Mouse (Mus musculus) T-helper 2 cell (primary cell): ENCODE results near the gene Il31.

Experiments
- in situ Hi-C: fragments of 300-600 bp; cut with MboI, MseI; formaldehyde crosslinking; loops from one replicate; pipeline ENCODE4 v1.15.1; 2025; ENCODE audit warnings: high pct_unique_total_duplicates

Gene Il31

DNA sequence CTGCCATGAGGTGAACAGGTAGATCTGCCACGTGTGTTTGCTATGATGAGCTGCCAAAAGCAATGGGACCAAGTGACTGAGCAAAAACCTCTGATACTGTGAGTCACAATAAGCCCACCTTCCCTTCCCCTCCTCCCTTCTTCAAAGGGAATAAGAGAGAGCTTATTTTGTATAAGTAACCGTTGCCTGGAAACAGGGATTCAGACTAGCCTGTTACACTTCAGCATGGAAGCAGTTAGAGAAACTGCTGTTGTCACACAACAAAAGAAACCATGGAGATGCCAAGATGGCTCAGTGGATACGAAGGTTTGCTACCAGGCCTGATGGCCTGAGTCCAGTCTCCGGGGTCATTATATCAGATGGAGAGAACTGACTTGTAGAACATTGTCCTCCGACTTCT is 15.5 kb downstream of the Il31 start:
- in situ Hi-C loops, result no loop called here

- in situ Hi-C loops, result no loop called here
Measured at GRCm38 (mm10) chr5:123470784-123471400, 18.4 kb downstream of the Il31 start.

DNA sequence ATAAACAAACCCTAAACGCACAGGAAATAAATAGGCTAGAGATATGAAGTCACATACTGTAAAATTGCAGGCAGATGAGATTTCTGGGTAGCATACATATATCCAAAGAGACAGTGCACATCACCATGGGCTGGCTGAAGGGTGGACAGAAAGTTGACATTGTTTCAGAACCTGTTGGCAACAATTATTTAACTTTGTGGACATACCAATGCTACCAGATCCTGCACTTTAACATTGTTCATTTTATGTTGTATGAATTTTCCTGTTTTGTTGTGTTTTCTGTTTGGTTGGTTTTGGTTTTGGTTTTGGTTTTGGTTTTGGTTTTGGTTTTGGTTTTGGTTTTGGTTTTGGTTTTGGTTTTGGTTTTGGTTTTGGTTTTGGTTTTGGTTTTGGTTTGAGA is 24.7 kb downstream of the Il31 start:
- in situ Hi-C loops, result no loop called here

DNA sequence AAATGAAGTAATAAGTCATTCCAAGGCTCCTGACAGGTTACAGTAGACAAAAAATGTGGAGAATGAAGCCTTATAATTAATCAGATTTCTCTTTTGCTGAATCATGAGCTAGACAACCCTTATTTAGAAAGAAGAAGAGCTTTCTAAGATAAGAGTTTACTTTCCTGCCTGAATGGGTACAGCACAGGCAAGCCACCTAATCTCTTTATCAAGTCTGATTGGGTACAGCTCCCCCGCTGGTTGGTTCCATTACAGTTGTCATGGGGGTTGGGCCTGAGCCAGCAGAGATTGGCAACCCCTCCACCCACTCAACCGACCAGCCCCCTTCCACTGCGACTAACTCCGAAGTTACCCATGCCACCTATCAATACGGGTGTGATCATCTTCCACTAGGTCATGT is 27.9 kb downstream of the Il31 start:
- in situ Hi-C loops, result no loop called here

DNA sequence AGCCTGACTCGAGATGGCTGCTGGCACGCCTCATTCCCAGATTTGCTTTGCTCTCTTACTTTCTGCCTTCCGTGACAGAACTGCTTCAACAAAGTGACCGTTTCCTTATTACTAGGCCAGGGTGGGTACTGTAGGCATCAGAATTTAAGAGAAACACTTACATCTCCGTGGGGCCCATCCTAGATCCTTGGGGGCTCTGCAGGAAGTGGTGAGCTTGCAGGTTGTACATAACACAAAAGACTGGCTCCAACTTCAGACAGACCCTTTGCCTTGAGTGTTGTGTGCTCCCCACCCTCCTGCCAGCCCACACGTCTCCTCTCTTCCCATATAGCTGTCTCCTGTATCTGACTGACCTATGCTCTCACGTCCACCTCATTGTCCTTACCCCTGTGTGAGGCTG is 37.4 kb downstream of the Il31 start:
- in situ Hi-C loops, result no loop called here

DNA sequence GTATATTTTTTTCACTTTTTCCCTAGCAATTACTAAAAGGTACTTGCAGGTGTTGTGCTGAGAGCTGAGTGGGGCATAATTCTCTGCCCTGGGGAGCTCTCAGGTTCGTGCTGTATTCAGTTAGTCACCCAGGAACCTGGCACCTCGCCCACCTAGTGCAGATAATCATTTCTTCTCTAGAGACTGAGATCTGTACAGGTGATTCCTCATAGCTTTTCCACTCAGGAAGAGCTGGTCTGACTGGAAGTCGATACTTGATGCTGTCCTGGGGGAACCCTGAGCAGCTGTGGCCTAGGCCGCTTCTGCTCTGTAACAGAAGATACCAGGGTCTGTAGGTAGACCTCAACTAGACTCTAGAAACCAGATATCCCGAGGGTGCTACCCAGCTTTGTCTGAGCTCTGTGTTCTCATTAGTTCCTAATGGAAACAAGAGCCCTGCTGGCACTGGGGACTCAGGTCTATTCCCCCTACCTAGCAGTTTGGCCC is 44.4 kb downstream of the Il31 start:
- in situ Hi-C loops, result loop anchor here (5.0 kb wide), 1 partner anchor 52 kb away; no protein-coding TSS in a partner anchor

- in situ Hi-C loops, result loop anchor here (5.0 kb wide), 1 partner anchor 53 kb away; no protein-coding TSS in a partner anchor
Measured at GRCm38 (mm10) chr5:123444069-123444468, 45.2 kb downstream of the Il31 start.

DNA sequence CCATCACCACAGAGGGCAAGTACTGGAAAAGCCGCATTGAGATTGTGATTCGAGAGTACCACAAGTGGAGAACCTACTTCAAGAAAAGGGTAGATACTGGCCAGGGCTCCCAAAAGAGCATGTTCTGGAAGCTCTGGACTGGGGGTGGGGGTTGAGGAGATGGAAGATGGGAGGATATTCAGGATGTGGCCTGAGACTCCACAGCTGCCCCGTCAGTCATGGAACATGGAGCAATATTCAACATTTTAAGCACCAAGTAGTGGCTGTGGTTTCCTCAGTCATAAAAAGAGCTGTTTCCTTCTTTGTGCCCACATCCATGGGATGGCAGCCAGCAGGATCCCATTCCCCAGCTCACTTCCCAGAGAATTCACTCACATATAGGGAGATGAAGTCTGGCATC is 47.0 kb downstream of the Il31 start:
- in situ Hi-C loops, result loop anchor here (5.0 kb wide), 1 partner anchor 55 kb away; no protein-coding TSS in a partner anchor

DNA sequence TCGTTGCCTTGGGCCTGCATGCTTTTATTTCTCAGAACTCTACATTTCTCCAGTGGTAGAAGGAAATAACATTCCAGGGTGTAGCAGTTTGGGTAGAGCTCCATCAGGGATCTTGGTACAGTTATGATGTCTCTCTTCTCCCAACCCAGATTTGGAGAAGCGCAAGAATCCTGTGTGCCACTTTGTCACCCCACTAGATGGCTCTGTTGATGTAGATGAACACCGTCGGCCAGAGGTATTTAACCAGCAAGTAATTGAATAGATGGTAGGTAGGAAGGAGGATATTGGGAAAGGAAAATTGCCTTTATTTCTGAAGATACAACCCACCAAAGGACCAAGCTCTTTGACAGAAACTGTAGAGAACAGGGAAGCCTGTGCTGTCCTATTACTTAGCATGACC is 48.6 kb downstream of the Il31 start:
- in situ Hi-C loops, result loop anchor here (5.0 kb wide), 1 partner anchor 57 kb away; no protein-coding TSS in a partner anchor

GRCm38 (mm10) chr5:123439941-123440340 is 49.3 kb downstream of the Il31 start:
- in situ Hi-C loops, result loop anchor here (5.0 kb wide), 2 partner anchors 57 to 68 kb away; no protein-coding TSS in a partner anchor

DNA sequence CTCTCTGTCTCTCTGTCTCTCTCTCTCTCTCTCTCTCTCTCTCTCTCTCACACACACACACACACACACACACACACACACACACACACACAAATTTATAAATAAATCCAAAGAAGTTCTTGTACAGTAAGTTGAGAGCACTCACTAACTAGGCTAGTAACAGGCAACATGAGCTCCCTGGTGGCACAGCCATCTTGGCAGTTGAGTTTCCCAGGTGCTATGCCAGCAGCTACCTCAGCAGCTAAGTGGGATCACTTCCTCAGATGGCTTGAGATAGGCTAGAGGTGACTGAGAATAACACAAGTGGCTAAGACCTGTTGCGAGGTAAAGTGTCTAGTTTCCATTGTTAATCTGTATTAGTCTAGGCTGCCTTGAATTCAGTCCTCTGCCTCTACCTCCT is 50.0 kb downstream of the Il31 start:
- in situ Hi-C loops, result loop anchor here (5.0 kb wide), 1 partner anchor 67 kb away; no protein-coding TSS in a partner anchor

- in situ Hi-C loops, result loop anchor here (5.0 kb wide), 1 partner anchor 66 kb away; no protein-coding TSS in a partner anchor
Measured at GRCm38 (mm10) chr5:123438381-123438780, 50.9 kb downstream of the Il31 start.

DNA sequence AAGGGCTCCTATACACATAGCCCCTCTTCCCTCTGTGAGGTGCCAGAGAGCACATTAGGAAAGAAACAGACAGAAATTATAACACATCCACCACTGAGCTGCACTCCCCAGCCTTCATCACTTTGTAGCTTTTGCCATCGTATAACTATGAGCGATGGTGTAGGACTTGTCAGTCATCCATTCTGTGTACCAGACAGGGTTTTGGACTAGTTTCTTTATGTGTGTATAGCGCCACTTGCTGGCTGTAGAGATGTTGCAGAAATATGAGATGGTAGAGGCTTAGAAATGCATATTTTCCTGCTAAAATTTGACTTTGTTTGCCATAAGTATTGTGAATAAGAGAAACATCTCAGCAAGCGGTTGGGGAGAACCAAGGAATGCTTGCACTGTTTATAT is 52.5 kb downstream of the Il31 start:
- in situ Hi-C loops, result loop anchor here (5.0 kb wide), 1 partner anchor 64 kb away; no protein-coding TSS in a partner anchor

DNA sequence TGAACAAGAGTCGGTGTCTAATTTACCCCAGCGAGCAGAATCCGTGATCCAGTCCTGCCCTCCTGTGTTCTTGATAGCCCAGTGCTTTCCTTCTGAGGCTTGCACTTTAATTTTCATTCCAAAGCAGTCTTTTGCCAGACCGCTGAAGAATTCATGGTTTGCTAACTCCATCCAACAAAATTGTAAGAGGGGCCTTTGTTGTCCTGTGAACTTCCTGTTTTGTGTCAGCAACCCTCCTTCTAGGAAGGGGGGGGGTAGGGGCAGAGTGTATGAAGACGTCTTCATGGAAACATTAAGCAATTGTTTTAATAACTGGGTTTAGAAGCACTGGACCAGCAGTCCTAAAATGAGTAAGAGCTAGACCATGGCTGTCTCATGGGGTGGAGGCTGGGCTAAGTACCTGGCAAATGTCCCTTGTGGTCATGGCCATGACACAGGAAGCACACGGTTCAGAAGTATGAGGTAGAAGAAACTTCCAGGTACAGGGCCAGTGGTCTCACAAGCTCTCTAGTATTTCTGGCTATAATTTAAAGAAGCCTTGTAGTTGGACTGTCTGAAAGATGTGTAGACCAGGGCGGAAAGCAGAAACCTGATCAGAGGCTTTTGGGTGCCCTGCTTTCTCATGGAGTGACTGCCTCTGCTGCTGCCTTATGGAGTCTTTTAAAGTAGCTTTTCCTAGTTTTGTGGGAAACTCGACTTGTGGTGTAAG is 53.1 kb downstream of the Il31 start:
- in situ Hi-C loops, result loop anchor here (5.0 kb wide), 1 partner anchor 64 kb away; no protein-coding TSS in a partner anchor

GRCm38 (mm10) chr5:123432305-123432874 is 56.9 kb downstream of the Il31 start:
- in situ Hi-C loops, result no loop called here

DNA sequence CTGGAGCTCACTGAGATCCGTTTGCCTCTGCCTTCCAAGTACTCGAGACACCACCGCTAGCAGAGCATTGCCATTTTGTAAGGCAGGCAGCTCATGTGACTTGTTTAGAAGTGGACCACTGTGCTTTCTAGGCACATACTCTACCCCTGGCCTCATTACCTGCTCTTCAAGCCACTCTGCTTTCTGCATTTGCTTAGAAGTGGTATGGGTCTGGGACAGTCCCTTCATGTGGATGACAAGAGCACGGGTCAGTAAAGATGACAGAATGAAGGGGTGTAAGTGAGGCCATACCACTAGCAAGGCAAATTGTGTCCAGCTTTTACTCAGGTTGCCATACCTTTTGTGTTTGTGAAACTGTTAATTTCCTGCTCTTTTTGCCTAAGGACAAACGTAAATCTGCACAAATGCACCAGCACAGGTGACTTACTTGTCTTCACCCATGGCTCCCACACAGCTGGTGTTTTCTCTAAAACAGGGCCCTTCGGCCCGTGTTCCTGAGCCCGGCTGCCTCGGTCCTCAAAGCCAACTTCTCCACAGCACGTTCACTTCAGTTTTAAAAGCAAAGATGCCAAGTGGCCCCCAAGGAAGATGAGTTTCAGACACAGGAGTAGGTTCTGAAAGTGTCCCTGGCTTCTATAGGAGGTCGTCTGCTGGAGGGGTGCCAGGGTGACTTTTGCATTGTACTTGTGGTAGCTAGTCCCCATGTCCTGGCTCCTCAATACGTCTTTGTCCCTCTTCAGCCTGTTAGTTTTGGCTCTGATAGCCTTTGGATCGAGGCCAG is 57.6 kb downstream of the Il31 start:
- in situ Hi-C loops, result no loop called here
